Mouse (Mus musculus): ENCODE measurements around the gene Vdac2. TPM values are rescaled to one million over a fixed set of nuclear protein-coding genes. Genes with fewer than 3 reads are reported as not detected.

Gene Vdac2
- polyA plus RNA-seq, 1 experiment from 2014 or later = 282 TPM

- no peaks in the 10 kb centered on the region for H3K9me3 ChIP-seq
- H3K4me2 ChIP-seq = no peak overlapping the region
- ATAC-seq (ENCODE audit: low FRiP score, low read depth) = no peak
- no peak overlapping the region for H3K9ac ChIP-seq
- H3K27ac ChIP-seq (replicated peaks) = no peak overlapping the region
- WGBS = 81% methylated on average over 7 of the region's 7 CpGs
- no peaks in the 10 kb centered on the region for H3K27me3 ChIP-seq
- H3K36me3 ChIP-seq = no peaks in the 10 kb centered on the region
- H3K4me1 ChIP-seq (replicated peaks) = no peaks in the 10 kb centered on the region
- no peak overlapping the region for H3K4me3 ChIP-seq
These were observed 41.8 kb downstream of the Vdac2 start for GRCm38 (mm10) chr14:21866816-21867215.

- Histone ChIP-seq H3K27me3 (no peaks in the 10 kb centered on the region), H3K27ac (replicated peaks) (no peak overlapping the region), H3K4me3 (no peak overlapping the region), H3K36me3 (no peaks in the 10 kb centered on the region), H3K4me2 (no peak overlapping the region), H3K4me1 (replicated peaks) (peaks cover 14% of the 10 kb centered on the region), H3K9me3 (no peaks in the 10 kb centered on the region), H3K9ac (no peak overlapping the region)
- WGBS = 87% methylated on average over 2 of the region's 2 CpGs
- ATAC-seq (ENCODE audit: low FRiP score, low read depth) = no peak
These were observed 65.4 kb downstream of the Vdac2 start for GRCm38 (mm10) chr14:21890430-21890829.

GRCm38 (mm10) chr14:21891581-21892340 lies 66.7 kb downstream of the Vdac2 start:
- WGBS = 15% methylated on average over 15 of the region's 15 CpGs
- Histone ChIP-seq H3K27me3 (no peaks in the 10 kb centered on the region), H3K9ac (no peak overlapping the region), H3K4me3 (no peak overlapping the region), H3K36me3 (no peaks in the 10 kb centered on the region), H3K4me1 (replicated peaks) (peaks cover 14% of the 10 kb centered on the region), H3K4me2 (peak overlapping the region; percentile 19), H3K27ac (replicated peaks) (peak overlapping the region; percentile 62), H3K9me3 (no peaks in the 10 kb centered on the region)
- peak; percentile 81 for ATAC-seq (ENCODE audit: low FRiP score, low read depth)

GRCm38 (mm10) chr14:21892341-21892659 lies 67.3 kb downstream of the Vdac2 start:
- ATAC-seq (ENCODE audit: low FRiP score, low read depth) = no peak
- Histone ChIP-seq H3K27ac (replicated peaks) (no peak overlapping the region; the same call in 1 of the 2 replicates), H3K27me3 (no peaks in the 10 kb centered on the region), H3K36me3 (no peaks in the 10 kb centered on the region), H3K4me1 (replicated peaks) (peaks cover 14% of the 10 kb centered on the region), H3K9ac (no peak overlapping the region), H3K4me2 (peak overlapping the region; percentile 19; the same call in 1 of the 2 replicates), H3K9me3 (no peaks in the 10 kb centered on the region), H3K4me3 (no peak overlapping the region)
- WGBS = 45% methylated on average over 6 of the region's 6 CpGs

Other genes starting within 250 kb of the Vdac2 start
- gene Dupd1, start 110.7 kb upstream of the Vdac2 start, polyA plus RNA-seq (2015; fragmentation: Nextera tagmentation; extraction: Ambion mirVana) = 0.26 TPM in 1 of 2 replicates, not detected in the other
- gene Samd8, start 74.7 kb upstream of the Vdac2 start, polyA plus RNA-seq (2015; fragmentation: Nextera tagmentation; extraction: Ambion mirVana) = 19.7 and 21.3 TPM in 2 replicates
- gene Dusp13, start 74.1 kb upstream of the Vdac2 start, polyA plus RNA-seq (2015; fragmentation: Nextera tagmentation; extraction: Ambion mirVana) = not detected in 2 replicates
- 59.9 and 63.0 TPM in 2 replicates for gene Comtd1, start 23.7 kb downstream of the Vdac2 start, polyA plus RNA-seq (2015; fragmentation: Nextera tagmentation; extraction: Ambion mirVana)
- gene Zfp503, start 164.4 kb downstream of the Vdac2 start, polyA plus RNA-seq (2015; fragmentation: Nextera tagmentation; extraction: Ambion mirVana) = 11.0 and 13.7 TPM in 2 replicates
- 0.23 and 0.37 TPM in 2 replicates for gene Lrmda, start 194.5 kb downstream of the Vdac2 start, polyA plus RNA-seq (2015; fragmentation: Nextera tagmentation; extraction: Ambion mirVana)

Data from hindbrain, embryonic 15.5 days (tissue).